Mouse (Mus musculus) lung, postnatal 0 days (tissue): ENCODE data around the gene Eid2b. TPM values are rescaled to one million over a fixed set of nuclear protein-coding genes. Genes with fewer than 3 reads are reported as not detected.

Experiments used
- ATAC-seq: fragments of 200-750 bp; cut with Nextera tagmentation; 2 replicates; pipeline ENCODE4 v1.8.0; 2017; ENCODE audit warnings: moderate library complexity
- DNase-seq: peaks from one replicate; pipeline ENCODE4 v3.0.0-alpha.2; 2016; ENCODE audit warnings: low spot score
- H3K27ac ChIP-seq: fragments of 300-500 bp; sonication (generic); 2 replicates; pipeline ENCODE4 v1.5.1; 2014; ENCODE audit warnings: antibody characterized with exemption, mild to moderate bottlenecking, low read length, mixed read lengths
- H3K27me3 ChIP-seq: fragments of 300-500 bp; sonication (generic); replicated peaks from 2 replicates; pipeline ENCODE4 v1.6.1; 2014; ENCODE audit warnings: low read length, mixed read lengths; ENCODE audit not compliant: insufficient read depth
- H3K36me3 ChIP-seq: fragments of 300-500 bp; sonication (generic); 2 replicates; pipeline ENCODE4 v1.6.1; 2014; ENCODE audit warnings: low read length, mixed read lengths; ENCODE audit not compliant: insufficient read depth
- H3K4me1 ChIP-seq: fragments of 300-500 bp; sonication (generic); 2 replicates; pipeline ENCODE4 v1.6.1; 2014; ENCODE audit warnings: antibody characterized with exemption, low read depth, low read length, mixed read lengths; ENCODE audit not compliant: insufficient read depth
- H3K4me2 ChIP-seq: fragments of 300-500 bp; sonication (generic); replicated peaks from 2 replicates; pipeline ENCODE4 v1.6.1; 2014; ENCODE audit warnings: low read depth, mild to moderate bottlenecking, low read length, moderate library complexity, mixed read lengths
- H3K4me3 ChIP-seq: fragments of 300-500 bp; sonication (generic); 2 replicates; pipeline ENCODE4 v1.5.1; 2014; ENCODE audit warnings: low read depth, low read length
- H3K9ac ChIP-seq: fragments of 300-500 bp; sonication (generic); replicated peaks from 2 replicates; pipeline ENCODE4 v1.6.1; 2014; ENCODE audit warnings: low read depth, mild to moderate bottlenecking
- H3K9me3 ChIP-seq: fragments of 300-500 bp; sonication (generic); 2 replicates; pipeline ENCODE4 v1.6.1; 2016; ENCODE audit warnings: low read length, mixed read lengths
- CTCF ChIP-seq: IDR thresholded peaks from 2 replicates; pipeline ENCODE4 v1.5.1; 2016; ENCODE audit warnings: antibody characterized with exemption, mild to moderate bottlenecking
- EP300 ChIP-seq: IDR thresholded peaks from 2 replicates; pipeline ENCODE4 v1.6.1; 2016; ENCODE audit warnings: antibody characterized with exemption, mild to moderate bottlenecking, control low read depth
- WGBS: fragments of 180-500 bp; shearing (Covaris S2); extraction: QIAGEN DNeasy Blood & Tissue Kit; methylation state at CpG from one replicate; pipeline ENCODE4 v1.1.7; 2014; 5-methylcytosine and 5-hydroxymethylcytosine counted together
- polyA plus RNA-seq: library from polyadenylated mRNA; unstranded; fragments of >200 nt; fragmentation: Nextera tagmentation; extraction: Ambion mirVana; gene quantifications from 2 replicates; pipeline ENCODE4 v1.2.1, GENCODE M21; 2015

The Eid2b gene
- polyA plus RNA-seq, 1 experiment from 2014 or later = 12.9 TPM

GRCm38 (mm10) chr7:28271761-28272160 is 5.8 kb upstream of the Eid2b start:
- H3K36me3 ChIP-seq = no peaks in the 10 kb centered on the region

GRCm38 (mm10) chr7:28277237-28277614 is 313 bp upstream of the Eid2b start:
- ATAC-seq = no peak
- Histone ChIP-seq H3K27ac (no peak overlapping the region), H3K9ac (no peak overlapping the region), H3K4me3 (peak overlapping the region; percentile 67; the same call in 1 of the 2 replicates), H3K9me3 (no peaks in the 10 kb centered on the region), H3K4me2 (no peak overlapping the region), H3K27me3 (no peaks in the 10 kb centered on the region), H3K36me3 (no peaks in the 10 kb centered on the region), H3K4me1 (no peaks in the 10 kb centered on the region)
- no peak for DNase-seq
- TF ChIP-seq CTCF = no peak
- no peak for TF ChIP-seq EP300
- 55% methylated on average over 8 of the region's 8 CpGs for WGBS

More at GRCm38 (mm10) chr7:28271761-28272160, 5.8 kb upstream of the Eid2b start:
- H3K9ac ChIP-seq = no peak overlapping the region
- no peak overlapping the region for H3K4me3 ChIP-seq
- H3K27me3 ChIP-seq = no peaks in the 10 kb centered on the region
- no peaks in the 10 kb centered on the region for H3K4me1 ChIP-seq
- 68% methylated on average over 3 of the region's 3 CpGs for WGBS
- no peak overlapping the region for H3K4me2 ChIP-seq
- no peaks in the 10 kb centered on the region for H3K9me3 ChIP-seq
- no peak overlapping the region for H3K27ac ChIP-seq
- TF ChIP-seq CTCF (peak; percentile 19; the same call in 1 of the 2 replicates), EP300 (no peak)
- DNase-seq (no peak), ATAC-seq (no peak)

DNA sequence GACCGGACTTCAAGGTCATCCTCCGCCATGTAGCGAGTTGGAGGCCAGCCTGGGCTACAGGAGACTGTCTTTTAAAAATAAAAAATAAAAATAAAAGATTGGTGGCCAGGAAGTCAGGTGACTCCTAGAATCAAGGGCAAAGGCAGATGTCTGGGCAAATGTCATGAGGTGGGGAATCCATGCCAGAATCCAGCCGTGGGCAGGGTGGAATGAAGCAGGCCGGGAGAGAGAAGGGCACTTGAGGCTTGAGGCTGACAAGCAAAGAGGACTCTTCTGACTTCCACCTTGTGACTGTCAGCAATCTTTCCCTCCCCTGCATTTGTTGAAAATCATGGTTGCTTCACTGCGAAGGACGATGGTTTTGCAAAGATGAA is 727 bp downstream of the Eid2b start:
- TF ChIP-seq EP300 (no peak), CTCF (no peak)
- peak overlapping the region; percentile 76; the same call in 1 of the 2 replicates for H3K27ac ChIP-seq
- WGBS = 77% methylated on average over 7 of the region's 7 CpGs

DNA sequence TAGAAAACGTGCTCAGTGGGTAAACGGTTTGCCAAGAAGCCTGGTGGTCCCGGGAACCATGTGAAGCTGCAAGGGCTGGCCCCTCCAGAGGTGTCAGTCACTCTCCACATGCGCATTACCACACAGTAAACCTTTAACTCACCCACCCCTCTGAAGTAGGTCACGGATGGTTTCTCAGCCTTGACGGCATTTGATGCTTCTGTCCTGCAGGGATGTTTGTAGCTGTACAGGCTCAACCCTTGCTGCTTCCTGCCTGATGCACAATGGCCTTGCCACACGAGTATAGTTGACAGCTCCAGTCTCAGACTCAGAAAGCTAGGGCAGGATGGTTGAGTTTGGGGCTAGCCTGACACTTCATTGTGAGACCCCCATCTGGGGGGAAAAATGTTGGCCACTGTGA is 3.1 kb downstream of the Eid2b start:
- DNase-seq = no peak
- Histone ChIP-seq H3K27me3 (no peaks in the 10 kb centered on the region), H3K9me3 (no peaks in the 10 kb centered on the region), H3K4me3 (no peak overlapping the region), H3K27ac (no peak overlapping the region), H3K36me3 (no peaks in the 10 kb centered on the region), H3K4me1 (no peaks in the 10 kb centered on the region), H3K9ac (no peak overlapping the region), H3K4me2 (no peak overlapping the region)
- no peak for ATAC-seq
- TF ChIP-seq CTCF (no peak), EP300 (no peak)
- 73% methylated on average over 7 of the region's 7 CpGs for WGBS

More for the DNA sequence above, 727 bp downstream of the Eid2b start:
- Histone ChIP-seq H3K9me3 (no peaks in the 10 kb centered on the region), H3K9ac (peak overlapping the region; percentile 83), H3K27me3 (no peaks in the 10 kb centered on the region), H3K36me3 (no peaks in the 10 kb centered on the region), H3K4me2 (peak overlapping the region; percentile 88), H3K4me3 (peak overlapping the region; percentile 67), H3K4me1 (no peaks in the 10 kb centered on the region)
- no peak for DNase-seq
- peak; percentile 15; the same call in 1 of the 2 replicates for ATAC-seq

DNA sequence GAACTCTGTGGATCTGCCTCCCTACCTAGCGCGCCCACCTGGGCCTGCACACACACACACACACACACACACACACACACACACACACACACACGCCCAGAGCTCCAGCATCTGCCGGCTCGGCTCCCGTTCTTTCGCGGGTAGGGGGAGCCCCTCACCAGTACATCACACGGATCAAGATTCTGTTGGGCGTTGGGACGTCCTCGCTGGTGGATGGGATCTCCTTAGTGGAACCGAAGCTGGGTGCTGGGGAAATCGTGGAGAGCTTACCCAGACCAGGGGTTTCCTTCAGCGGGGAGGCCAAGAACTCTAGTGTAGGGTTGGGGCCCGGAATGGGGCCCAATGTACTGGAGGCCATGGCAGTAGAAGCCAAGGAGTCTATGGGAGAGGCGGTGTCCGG is 12.6 kb downstream of the Eid2b start:
- Histone ChIP-seq H3K36me3 (no peaks in the 10 kb centered on the region), H3K4me2 (peak overlapping the region; percentile 50), H3K27me3 (peaks cover 40% of the 10 kb centered on the region), H3K4me1 (no peaks in the 10 kb centered on the region), H3K27ac (no peak overlapping the region), H3K4me3 (peak overlapping the region; percentile 21; the same call in 1 of the 2 replicates), H3K9ac (no peak overlapping the region), H3K9me3 (no peaks in the 10 kb centered on the region)
- no peak for DNase-seq
- ATAC-seq = 0 out of 2 replicates have a peak, but pooled peaks have one; percentile 17
- TF ChIP-seq EP300 (no peak), CTCF (peak; percentile 29; the same call in 1 of the 2 replicates)
- WGBS = 1% methylated on average over 16 of the region's 18 CpGs

- DNase-seq (peak; percentile 31), ATAC-seq (peak; percentile 55)
- peak within 1 kb of the TSS; percentile 21 for H3K4me3 ChIP-seq
These were observed 13.4 kb downstream of the Eid2b start, which contains the start of gene Selenov for GRCm38 (mm10) chr7:28290638-28291590. Selenov (minus strand) TSS chr7:28291186.

More at GRCm38 (mm10) chr7:28290638-28291590, 13.4 kb downstream of the Eid2b start, which contains the start of gene Selenov:
- H3K27me3 ChIP-seq = peaks cover 42% of the 10 kb centered on the region
- WGBS = 4% methylated on average over 52 of the region's 52 CpGs
- no peaks in the 10 kb centered on the region for H3K36me3 ChIP-seq
- H3K4me2 ChIP-seq = peak within 1 kb of the TSS; percentile 50
- H3K9me3 ChIP-seq = no peaks in the 10 kb centered on the region
- no peaks in the 10 kb centered on the region for H3K4me1 ChIP-seq
- TF ChIP-seq EP300 = no peak
- TF ChIP-seq CTCF = peak; percentile 26; the same call in 1 of the 2 replicates
- H3K27ac ChIP-seq = no peak within 1 kb of the TSS
- H3K9ac ChIP-seq = no peak within 1 kb of the TSS
